Mouse (Mus musculus) ovary, postnatal 36 days (tissue): Measurements from ENCODE around the gene Smco3.
"Not testable (repeated sequence)": the region's sequence is repeated elsewhere in the genome, so short reads cannot be mapped to it uniquely, and the experiment has no call there.

Experiments
- DNase-seq: peaks from one replicate; pipeline ENCODE4 v3.0.0; 2022; ENCODE audit warnings: low spot score, mixed read lengths

The Smco3 gene

GRCm38 (mm10) chr6:136835352-136835751 is at the start of gene Smco3:
Gene Smco3, minus strand, starts transcription at chr6:136835452.
- DNase-seq: no peak

GRCm38 (mm10) chr6:136884766-136885165 is 49.5 kb upstream of the Smco3 start:
- DNase-seq: not testable (repeated sequence)

GRCm38 (mm10) chr6:136883961-136884360 is 48.7 kb upstream of the Smco3 start:
- no peak for DNase-seq

DNA sequence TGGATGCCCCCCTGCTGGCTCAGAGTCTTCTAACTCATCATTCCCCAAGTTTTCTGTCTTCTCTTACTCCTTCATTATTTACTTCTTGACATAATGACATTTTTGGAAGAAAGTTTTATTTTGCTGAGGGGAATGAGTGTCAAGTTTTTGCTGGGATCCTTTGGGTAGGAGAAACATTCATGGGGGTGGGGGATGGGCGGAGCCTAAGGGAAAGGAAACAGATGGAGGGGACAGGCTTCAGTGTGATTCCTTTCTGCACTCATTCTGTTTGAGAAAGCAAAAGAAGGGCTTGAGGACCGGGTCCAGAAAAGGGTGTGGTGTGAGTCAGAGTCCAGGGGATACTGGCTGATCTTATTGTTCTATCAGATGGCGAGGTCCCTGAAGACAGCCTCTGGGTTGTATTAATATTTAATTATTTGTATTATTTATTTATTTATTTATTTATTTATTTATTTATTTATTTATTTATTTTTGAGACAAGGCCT is 48.2 kb upstream of the Smco3 start:
- DNase-seq: no peak

DNA sequence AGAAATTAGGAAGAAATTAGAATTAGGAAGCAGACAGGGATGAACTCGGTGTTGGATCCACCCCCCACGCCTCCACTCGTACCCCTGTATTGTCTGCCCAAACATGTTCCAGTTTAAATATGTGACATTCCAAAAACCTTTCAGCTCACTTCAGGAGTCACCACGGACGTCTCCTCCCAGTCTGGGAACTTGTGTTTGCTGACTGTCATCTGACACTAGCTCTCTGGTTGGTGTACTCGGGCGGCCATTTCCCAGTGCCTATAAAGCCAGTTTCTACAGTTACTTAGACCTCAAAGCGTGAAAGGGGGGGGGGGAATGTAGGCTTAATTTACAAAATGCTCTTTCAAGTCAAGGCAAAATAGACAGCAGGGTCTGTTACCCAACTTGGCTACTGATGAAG is 46.4 kb upstream of the Smco3 start:
- DNase-seq: no peak

DNA sequence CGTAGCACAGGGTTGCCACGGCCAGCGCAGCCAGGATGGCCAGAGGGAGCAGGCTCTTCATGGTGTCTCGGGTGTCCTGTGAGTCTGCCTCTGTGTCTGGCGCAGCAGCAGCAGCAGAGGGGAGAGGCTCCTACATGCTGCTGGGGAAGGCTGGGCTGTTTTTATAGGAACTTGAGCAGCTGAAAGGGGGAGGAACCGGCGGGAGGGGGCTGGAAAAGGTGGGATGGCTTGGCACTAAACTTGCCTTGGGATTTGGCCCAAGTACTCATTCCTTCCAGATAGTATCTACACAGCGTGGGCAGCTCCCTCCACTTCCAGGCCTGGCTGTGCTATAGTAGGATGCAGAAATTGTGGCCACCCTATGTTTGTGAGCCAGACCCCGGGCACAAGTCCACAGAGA is 40.4 kb upstream of the Smco3 start, which contains the start of gene Mgp:
Mgp (minus strand) TSS at position 154 of the 400 bp plus-strand sequence.
- peak; percentile 52 for DNase-seq

- no peak for DNase-seq
These were observed 39.3 kb upstream of the Smco3 start for GRCm38 (mm10) chr6:136874599-136874998.

DNA sequence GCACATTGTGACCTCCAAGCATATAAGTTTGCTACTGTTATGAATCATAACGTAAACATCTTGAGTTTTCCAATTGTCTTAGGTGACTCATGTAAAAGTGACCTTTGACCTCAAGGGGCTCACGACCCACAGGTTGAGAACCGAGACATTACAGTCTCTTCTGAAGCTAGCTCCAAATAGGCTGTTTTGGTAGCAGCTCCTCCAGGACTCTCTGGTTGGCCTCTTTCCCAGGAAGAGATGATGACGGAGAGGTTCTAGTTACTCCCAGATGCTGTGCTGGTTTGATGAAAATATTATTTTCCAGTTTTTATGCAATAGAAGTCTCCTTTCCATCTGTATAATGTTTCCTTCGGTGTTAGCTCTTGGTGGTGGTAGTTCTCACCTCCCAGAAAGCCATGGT is 33.7 kb upstream of the Smco3 start:
- DNase-seq: no peak

- DNase-seq: no peak
These were observed 30.9 kb upstream of the Smco3 start for GRCm38 (mm10) chr6:136866150-136866549.

DNA sequence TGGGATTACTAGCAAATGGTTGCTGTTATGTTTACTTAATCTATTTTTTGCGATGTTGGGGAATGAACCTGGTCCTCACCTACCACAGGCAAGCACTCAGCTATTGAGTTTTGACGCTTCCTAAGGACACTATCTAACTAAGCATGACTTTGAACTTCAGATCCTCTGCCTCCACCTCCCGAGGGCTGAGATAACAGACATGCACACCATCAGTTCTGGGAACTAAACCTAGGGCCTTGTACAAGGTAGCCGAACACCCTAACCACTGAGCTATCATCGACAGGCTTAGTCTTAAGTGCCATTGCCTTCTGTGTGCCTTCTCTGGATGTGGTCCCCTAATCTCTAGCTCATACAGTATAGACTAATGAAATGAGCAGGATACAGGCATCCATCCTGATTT is 30.1 kb upstream of the Smco3 start:
- DNase-seq: no peak

- no peak for DNase-seq
These were observed 25.8 kb upstream of the Smco3 start for GRCm38 (mm10) chr6:136861020-136861419.

GRCm38 (mm10) chr6:136858420-136858819 is 23.2 kb upstream of the Smco3 start:
- DNase-seq: no peak

GRCm38 (mm10) chr6:136857873-136858260 is 22.6 kb upstream of the Smco3 start:
- DNase-seq: peak; percentile 44

- peak; percentile 57 for DNase-seq
These were observed 22.1 kb upstream of the Smco3 start, which contains the start of gene Art4 for GRCm38 (mm10) chr6:136857186-136857872. Gene Art4, minus strand, starts transcription at chr6:136857733.

GRCm38 (mm10) chr6:136856071-136856636 is 20.9 kb upstream of the Smco3 start:
- DNase-seq: no peak

DNA sequence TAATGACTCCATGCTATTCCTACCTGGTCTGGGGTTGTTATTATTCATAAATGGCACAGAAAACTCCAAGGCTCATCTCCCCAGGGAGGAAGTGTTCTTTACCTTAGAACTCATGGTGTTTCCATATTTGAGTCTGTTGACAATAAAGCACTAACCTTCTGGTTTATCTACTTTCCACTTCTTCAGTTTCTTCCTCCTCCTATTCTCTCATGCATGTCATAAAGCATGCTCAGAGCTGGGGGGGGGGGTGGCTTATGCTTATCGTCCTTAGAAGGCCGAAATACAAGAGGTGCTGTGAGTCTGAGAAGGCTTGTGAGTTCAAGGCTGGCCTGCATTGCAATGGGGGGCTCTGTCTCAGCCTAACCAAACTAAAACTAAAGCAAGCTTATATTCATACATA is 19.9 kb upstream of the Smco3 start:
- no peak for DNase-seq

- no peak for DNase-seq
These were observed 19.1 kb upstream of the Smco3 start for GRCm38 (mm10) chr6:136854361-136854781.

GRCm38 (mm10) chr6:136852762-136853161 is 17.5 kb upstream of the Smco3 start:
- DNase-seq: no peak

- DNase-seq: no peak
These were observed 17.1 kb upstream of the Smco3 start for GRCm38 (mm10) chr6:136852348-136852747.

DNA sequence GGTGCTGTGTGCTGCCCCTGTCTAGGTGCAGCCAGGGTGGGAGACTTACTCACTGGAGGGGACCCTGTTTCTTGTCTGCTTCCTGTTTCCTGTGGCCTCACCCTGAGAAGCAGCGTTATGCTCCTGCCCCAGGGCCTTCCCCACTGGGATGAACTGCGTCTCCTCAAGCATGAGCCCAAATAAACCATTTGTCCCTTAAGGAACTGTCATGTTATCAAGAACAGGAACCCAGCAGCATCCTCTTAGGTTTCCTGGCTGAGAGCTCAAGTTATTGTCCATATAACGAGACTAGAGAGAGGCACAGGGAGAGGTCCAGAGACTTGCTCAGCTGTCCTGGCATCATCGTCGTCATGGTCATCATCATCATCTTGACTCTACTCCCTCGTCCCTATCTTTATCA is 15.0 kb upstream of the Smco3 start:
- no peak for DNase-seq

DNA sequence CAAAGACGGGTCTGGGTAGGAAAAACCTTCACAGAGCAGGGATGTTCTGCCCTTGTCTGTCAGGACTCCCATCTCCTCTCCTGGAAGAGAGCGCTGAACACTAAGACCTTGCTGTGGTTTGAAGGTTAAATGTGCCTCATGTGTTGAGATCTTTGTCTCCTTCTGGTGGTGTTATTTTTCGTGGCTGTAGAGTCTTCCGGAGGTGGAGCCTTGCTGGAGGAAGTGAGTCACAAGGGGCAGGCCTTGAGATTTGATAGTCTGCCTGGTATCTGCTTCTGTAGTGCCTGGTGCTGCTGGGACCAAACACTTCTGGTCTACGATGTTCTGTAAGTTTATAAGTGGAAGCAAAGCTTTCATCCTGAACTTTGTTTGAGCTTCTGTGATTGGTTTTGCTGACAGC is 13.7 kb upstream of the Smco3 start:
- no peak for DNase-seq

- no peak for DNase-seq
These were observed 13.1 kb upstream of the Smco3 start for GRCm38 (mm10) chr6:136848399-136848798.

- peak; percentile 62 for DNase-seq
These were observed 12.5 kb upstream of the Smco3 start for GRCm38 (mm10) chr6:136847790-136848189.

DNA sequence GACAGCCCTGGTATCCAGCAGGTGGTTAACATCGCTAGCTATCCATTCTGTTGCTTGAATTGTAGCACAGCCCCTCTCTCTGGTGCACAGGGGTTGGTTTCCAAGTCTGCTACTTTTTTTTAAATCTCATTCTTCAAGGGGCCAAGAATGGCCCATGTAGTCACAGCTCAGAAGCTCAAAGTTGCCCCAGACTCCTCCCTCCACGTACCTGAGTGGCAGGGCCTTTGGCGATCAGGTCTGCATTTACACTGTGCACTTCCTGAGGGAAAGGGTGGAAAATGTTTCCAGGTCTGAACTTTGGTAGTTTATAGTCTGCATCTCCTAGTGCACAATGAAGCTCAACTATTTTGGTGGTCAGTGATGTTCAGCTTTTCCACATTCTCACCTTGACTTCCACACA is 12.0 kb upstream of the Smco3 start:
- DNase-seq: no peak
